Comparison of ENCODE assay signal across 8 mouse cellular contexts in genomic region chr3:32529303-32529898, GRCm38 (mm10). TPM values are rescaled to one million over a fixed set of nuclear protein-coding genes. Genes with fewer than 3 reads are reported as not detected.
DNase-seq lines count a peak whose midpoint lies in the region; ATAC-seq and TF ChIP-seq lines count a peak whose summit lies in the region.

Mfn1 (plus strand) TSS chr3:32529465.

- peak within 1 kb of the TSS; percentile 82 to 94 for H3K4me3 ChIP-seq in MEL (ENCODE audit: control insufficient read depth in 1 of 2, insufficient read depth in 1 of 2, low read depth in 2 of 2, low read length in 2 of 2)
- H3K4me3 ChIP-seq in cerebellum, adult 2 months (replicated peaks; ENCODE audit: insufficient read depth, low read depth, low read length) = peak within 1 kb of the TSS; percentile 77
- H3K4me3 ChIP-seq in forebrain, postnatal 0 days (ENCODE audit: low read depth, low read length) = peak within 1 kb of the TSS; percentile 82
- peak within 1 kb of the TSS; percentile 78 for H3K4me3 ChIP-seq in lung, embryonic 15.5 days

- no peaks in the 10 kb centered on the region for H3K27me3 ChIP-seq in MEL (ENCODE audit: control insufficient read depth in 1 of 2, insufficient read depth in 2 of 2, low read length in 2 of 2)
- H3K27me3 ChIP-seq in cerebellum, adult 2 months (ENCODE audit: control insufficient read depth, insufficient read depth, low read length) = no peaks in the 10 kb centered on the region
- H3K27me3 ChIP-seq in forebrain, postnatal 0 days (ENCODE audit: insufficient read depth, low read length) = no peaks in the 10 kb centered on the region
- no peaks in the 10 kb centered on the region for H3K27me3 ChIP-seq in lung, embryonic 15.5 days

- no peak within 1 kb of the TSS for H3K27ac ChIP-seq in MEL (ENCODE audit: control insufficient read depth, low read depth, low read length)
- peak within 1 kb of the TSS; percentile 36; the same call in 1 of the 2 replicates for H3K27ac ChIP-seq in cerebellum, adult 2 months (ENCODE audit: insufficient read depth, low read length)
- peak within 1 kb of the TSS; percentile 70; the same call in 1 of the 2 replicates for H3K27ac ChIP-seq in forebrain, postnatal 0 days (ENCODE audit: low read depth, low read length)
- H3K27ac ChIP-seq in lung, embryonic 15.5 days = peak within 1 kb of the TSS; percentile 56

- peak within 1 kb of the TSS; percentile 55 for H3K4me2 ChIP-seq in forebrain, postnatal 0 days (ENCODE audit: low read depth)
- H3K4me2 ChIP-seq in lung, embryonic 15.5 days = peak within 1 kb of the TSS; percentile 57

- peak; percentile 100 for ATAC-seq in forebrain, postnatal 0 days
- ATAC-seq in lung, embryonic 15.5 days (ENCODE audit: borderline replicate concordance, extremely low read depth, low FRiP score, low TSS enrichment) = peak; percentile 100

- peak; percentile 45 to 72; a peak in 2 of 4 replicates for TF ChIP-seq POLR2A in MEL (IDR thresholded peaks at IDR 0.05; ENCODE audit: control insufficient read depth in 1 of 2, insufficient read depth in 1 of 2, low read depth in 1 of 2, low read length in 2 of 2, poor library complexity in 1 of 2)
- TF ChIP-seq POLR2A in cerebellum, adult 2 months (IDR thresholded peaks at IDR 0.05; ENCODE audit: borderline replicate concordance, insufficient read depth, low read length) = peak; percentile 86; the same call in 1 of the 2 replicates

- DNase-seq in MEL (ENCODE audit: low read depth, low spot score) = peak; percentile 96
- DNase-seq in cerebellum, adult 2 months = peak; percentile 93
- DNase-seq in forebrain, postnatal 0 days = peak; percentile 94
- peak; percentile 95 for DNase-seq in heart, postnatal 4 days
- peak; percentile 92 to 94 for DNase-seq in layer of hippocampus, adult 8-10 months (ENCODE audit: low spot score in 2 of 2)
- DNase-seq in ovary, adult 18-20 months (ENCODE audit: low spot score) = peak; percentile 94
- DNase-seq in thymus, postnatal 0 days (ENCODE audit: low spot score) = peak; percentile 95

- WGBS in cerebellum, adult 2 months = under 1% methylated on average over 47 of the region's 47 CpGs
- WGBS in forebrain, postnatal 0 days = 1% methylated on average over 47 of the region's 47 CpGs
- WGBS in lung, embryonic 15.5 days = under 1% methylated on average over 47 of the region's 47 CpGs

- no peak for TF ChIP-seq EP300 in MEL (IDR thresholded peaks at IDR 0.05; ENCODE audit: low read depth in 1 of 2, low read length in 2 of 2)

- H3K79me2 ChIP-seq in MEL (ENCODE audit: control insufficient read depth, insufficient read depth, low read length, poor library complexity) = peaks cover 6% of the 10 kb centered on the region

- no peaks in the 10 kb centered on the region; a peak in 1 of 4 replicates for H3K4me1 ChIP-seq in MEL (ENCODE audit: control insufficient read depth in 1 of 2, insufficient read depth in 2 of 2, low read length in 2 of 2)
- no peaks in the 10 kb centered on the region; the same call in 1 of the 2 replicates for H3K4me1 ChIP-seq in cerebellum, adult 2 months (ENCODE audit: control insufficient read depth, insufficient read depth, low read length)
- no peaks in the 10 kb centered on the region for H3K4me1 ChIP-seq in forebrain, postnatal 0 days (ENCODE audit: insufficient read depth)
- peaks cover 5% of the 10 kb centered on the region; the same call in 1 of the 2 replicates for H3K4me1 ChIP-seq in lung, embryonic 15.5 days

- no peak for TF ChIP-seq RAD21 in MEL (IDR thresholded peaks at IDR 0.05; ENCODE audit: low read depth, low read length)

- TF ChIP-seq CTCF in MEL (IDR thresholded peaks at IDR 0.05 in 2 of 3, conservative IDR thresholded peaks at IDR 0.05 in 1 of 3; ENCODE audit: control insufficient read depth in 1 of 3, insufficient read depth in 1 of 3, low read depth in 2 of 3, low read length in 3 of 3, poor library complexity in 1 of 3, severe bottlenecking in 1 of 3) = no peak
- no peak for TF ChIP-seq CTCF in cerebellum, adult 2 months (IDR thresholded peaks at IDR 0.05; ENCODE audit: borderline replicate concordance, insufficient read depth, low read depth, low read length)
- peak; percentile 15; the same call in 1 of the 2 replicates for TF ChIP-seq CTCF in forebrain, postnatal 0 days (IDR thresholded peaks at IDR 0.05; ENCODE audit: low read depth)

- H3K9ac ChIP-seq in MEL (ENCODE audit: control insufficient read depth, low read depth, low read length, poor library complexity, severe bottlenecking) = peak within 1 kb of the TSS; percentile 86
- H3K9ac ChIP-seq in forebrain, postnatal 0 days = peak within 1 kb of the TSS; percentile 76
- peak within 1 kb of the TSS; percentile 77 for H3K9ac ChIP-seq in lung, embryonic 15.5 days

- H3K36me3 ChIP-seq in MEL (ENCODE audit: control insufficient read depth in 1 of 2, insufficient read depth in 2 of 2, low read length in 2 of 2) = peaks cover 0 to 3% of the 10 kb centered on the region in 2 experiments; a peak in 2 of 4 replicates
- H3K36me3 ChIP-seq in forebrain, postnatal 0 days (ENCODE audit: insufficient read depth) = peaks cover 7% of the 10 kb centered on the region
- peaks cover 14% of the 10 kb centered on the region; the same call in 1 of the 2 replicates for H3K36me3 ChIP-seq in lung, embryonic 15.5 days

- no peaks in the 10 kb centered on the region for H3K9me3 ChIP-seq in MEL (replicated peaks; ENCODE audit: insufficient read depth, low read length)
- H3K9me3 ChIP-seq in forebrain, postnatal 0 days (ENCODE audit: low read length) = no peaks in the 10 kb centered on the region
- H3K9me3 ChIP-seq in lung, embryonic 15.5 days = no peaks in the 10 kb centered on the region

TF ChIP-seq in MEL, 35 proteins besides CTCF, POLR2A, EP300 and RAD21:
- TF ChIP-seq UBTF (IDR thresholded peaks at IDR 0.05; ENCODE audit: borderline replicate concordance, insufficient read depth, low read depth, low read length) = no peak
- TF ChIP-seq TBP (IDR thresholded peaks at IDR 0.05; ENCODE audit: low read depth, low read length) = peak; percentile 82
- TF ChIP-seq TCF12 (IDR thresholded peaks at IDR 0.05; ENCODE audit: low read depth, low read length) = peak; percentile 25; the same call in 1 of the 2 replicates
- TF ChIP-seq ELF1 (IDR thresholded peaks at IDR 0.05; ENCODE audit: low read depth, low read length) = peak; percentile 38; the same call in 1 of the 2 replicates
- no peak for TF ChIP-seq MYB (IDR thresholded peaks at IDR 0.05; ENCODE audit: low read depth, low read length)
- TF ChIP-seq USF1 (IDR thresholded peaks at IDR 0.05; ENCODE audit: low read depth, low read length) = no peak
- peak; percentile 69 for TF ChIP-seq NELFE (IDR thresholded peaks at IDR 0.05; ENCODE audit: low read depth, low read length)
- no peak for TF ChIP-seq ZMIZ1 (IDR thresholded peaks at IDR 0.05; ENCODE audit: low read depth, low read length)
- no peak for TF ChIP-seq TAL1 (IDR thresholded peaks at IDR 0.05; ENCODE audit: low read length)
- TF ChIP-seq E2F4 (IDR thresholded peaks at IDR 0.05; ENCODE audit: borderline replicate concordance, low read depth, low read length) = no peak
- TF ChIP-seq POLR2AphosphoS2 (IDR thresholded peaks at IDR 0.05; ENCODE audit: low read length) = peak; percentile 43; the same call in 1 of the 2 replicates
- no peak for TF ChIP-seq CHD2 (IDR thresholded peaks at IDR 0.05; ENCODE audit: low read length)
- 0 out of 2 replicates have a peak, but pooled peaks have one; percentile 58 for TF ChIP-seq MYC (IDR thresholded peaks at IDR 0.05; ENCODE audit: low read depth, low read length)
- TF ChIP-seq MXI1 (IDR thresholded peaks at IDR 0.05; ENCODE audit: low read depth, low read length) = no peak
- no peak for TF ChIP-seq GABPA (IDR thresholded peaks at IDR 0.05; ENCODE audit: low read depth, low read length)
- TF ChIP-seq HCFC1 (IDR thresholded peaks at IDR 0.05; ENCODE audit: low read depth, low read length) = peak; percentile 91
- TF ChIP-seq NRF1 (IDR thresholded peaks at IDR 0.05; ENCODE audit: insufficient read depth, low read depth, low read length, poor library complexity, severe bottlenecking) = 0 out of 2 replicates have a peak, but pooled peaks have one; percentile 9

RNA-seq across cellular contexts. Expression of gene Mfn1, which starts in this region (rescaled TPM):
- total RNA-seq in MEL (2012; rRNA removed) = 20.8 and 25.5 TPM in 2 replicates
- polyA plus RNA-seq in MEL (2012; ENCODE audit: insufficient read depth in 1 of 2, insufficient read length in 2 of 2, low read depth in 1 of 2, low replicate concordance in 2 of 2, missing spikeins in 1 of 2) = 10 to 100 TPM in 1 of 2 experiments, not detected in 1; 29.4 TPM
- polyA plus RNA-seq in cerebellum, adult 2 months (2012; rRNA removed) = 134 and 143 TPM in 2 replicates
- 28.4 and 52.6 TPM in 2 replicates for total RNA-seq in forebrain, postnatal 0 days (2014; rRNA removed)
- polyA plus RNA-seq in forebrain, postnatal 0 days (2015; fragmentation: Nextera tagmentation; extraction: Ambion mirVana) = 17.8 and 30.1 TPM in 2 replicates
- 100 to 1,000 TPM; 296 to 314 TPM for total RNA-seq in heart, postnatal 4 days (2021)
- total RNA-seq in layer of hippocampus, adult 8-10 months (2022) = 100 to 1,000 TPM in 3 of 4 experiments, 10 to 100 TPM in 1; 79.6 to 113 (median 107) TPM
- polyA plus RNA-seq in lung, embryonic 15.5 days (2015; fragmentation: Nextera tagmentation; extraction: Ambion mirVana) = 22.9 and 36.1 TPM in 2 replicates
- 11.6 and 16.8 TPM in 2 replicates for polyA plus RNA-seq in thymus, postnatal 0 days (2015; fragmentation: Nextera tagmentation; extraction: Ambion mirVana)
